Mouse (Mus musculus): Measurements from ENCODE around the gene Khsrp.
"Not testable (repeated sequence)": the region's sequence is repeated elsewhere in the genome, so short reads cannot be mapped to it uniquely, and the experiment has no call there.

Gene Khsrp

DNA sequence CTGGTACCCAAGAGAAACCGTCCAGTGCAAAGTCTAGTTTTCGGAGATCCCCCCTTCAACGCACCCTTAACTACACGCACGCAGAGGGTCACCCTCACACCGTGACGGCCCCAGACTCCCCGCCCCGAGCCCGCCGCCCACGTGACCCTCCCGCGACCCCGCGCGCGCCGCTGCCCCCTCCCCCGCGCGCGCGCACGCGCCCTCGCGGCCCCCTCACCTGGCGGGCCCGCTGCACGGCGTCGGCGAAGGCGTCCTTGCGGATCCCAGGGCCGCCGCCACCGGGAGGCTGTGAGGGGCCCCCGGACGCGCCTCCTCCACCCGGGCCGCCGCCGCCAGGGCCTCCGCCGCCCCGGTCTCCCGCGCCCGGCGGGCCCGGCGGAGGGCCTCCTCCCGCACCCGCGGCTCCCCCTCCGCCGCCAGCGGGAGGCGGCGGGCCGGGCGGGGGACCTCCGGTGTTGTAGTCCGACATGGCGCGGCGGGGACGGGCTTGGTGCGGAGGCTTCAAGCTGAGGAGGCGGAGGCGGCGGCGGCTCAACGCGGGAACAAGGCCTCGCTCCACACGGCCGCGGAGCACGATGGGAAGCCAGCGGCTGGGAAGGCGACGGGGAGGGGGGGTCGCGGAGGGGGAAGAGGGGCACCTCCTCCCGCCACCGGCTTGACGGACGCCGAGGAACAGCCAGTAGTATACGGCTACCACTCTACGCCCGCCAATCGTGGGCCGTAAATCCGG, at the start of gene Khsrp:
TSS of gene Khsrp (minus strand) at position 592 of the 730 bp plus-strand sequence.
- DNase-seq: peak in 1 of 2 experiments; percentile 72

DNA sequence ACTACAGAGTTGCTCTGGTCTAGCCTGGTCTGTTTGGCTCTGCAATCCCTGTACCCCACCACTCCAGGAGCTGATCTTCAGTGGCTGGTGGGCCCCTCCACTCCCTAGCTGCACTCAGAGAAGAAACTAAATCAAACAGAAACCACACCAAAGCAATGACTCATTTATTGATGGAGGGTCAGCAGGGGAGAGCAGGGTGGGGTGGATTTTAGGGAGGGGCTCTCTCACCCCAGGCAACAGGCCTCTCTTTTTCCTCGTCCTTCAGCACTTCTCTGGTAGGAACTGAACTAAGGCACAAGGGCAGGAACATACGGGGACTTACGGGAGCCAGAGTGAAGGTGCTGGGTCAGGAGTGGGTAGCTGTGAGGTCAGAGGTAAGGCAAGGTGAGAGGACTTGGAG, 48.6 kb upstream of the Khsrp start:
- DNase-seq: no peak

DNA sequence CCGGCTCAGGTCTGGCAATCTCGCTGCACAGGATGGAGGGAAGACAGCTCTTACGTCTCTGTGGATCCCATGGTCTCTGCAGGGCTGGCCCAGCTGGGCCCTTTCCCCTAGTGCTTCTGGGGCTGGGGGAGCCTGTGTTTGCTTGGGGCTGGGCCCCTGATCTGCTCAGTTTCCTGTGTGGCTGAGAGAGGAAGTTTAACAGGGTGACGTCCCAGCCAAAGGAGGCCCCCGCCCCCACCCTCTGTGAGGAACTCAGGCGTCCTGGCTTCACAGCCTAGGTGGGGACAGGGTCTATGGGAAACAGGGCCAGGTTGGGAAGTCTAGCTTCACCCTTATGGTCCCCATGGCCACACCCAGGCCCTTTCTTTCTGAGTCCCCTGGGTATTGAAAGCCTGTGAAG, 47.0 kb upstream of the Khsrp start, which contains the start of gene Dennd1c:
TSS of gene Dennd1c (minus strand) at position 179 of the 400 bp plus-strand sequence.
- peak in 1 of 2 experiments; percentile 30 for DNase-seq

DNA sequence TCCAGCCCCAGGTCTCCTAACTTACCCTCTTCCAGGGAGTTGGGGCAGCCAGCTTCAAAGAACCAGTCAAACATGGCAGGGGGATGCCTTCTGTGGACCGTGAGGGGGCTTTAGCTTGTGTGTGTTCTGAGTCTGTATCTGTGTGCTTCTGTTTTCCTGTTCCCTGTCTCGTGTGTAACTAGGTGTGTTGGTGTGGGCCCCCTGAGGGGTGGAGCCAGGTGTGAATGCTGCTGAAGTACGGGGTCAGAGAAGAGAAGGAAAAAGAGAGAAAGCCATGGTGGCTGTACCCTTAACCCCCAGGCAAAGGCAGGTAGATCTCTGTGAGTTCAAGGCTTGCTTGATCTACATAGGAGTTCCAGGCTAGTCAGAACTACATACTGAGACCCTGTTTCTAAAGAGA, 45.6 kb upstream of the Khsrp start:
- DNase-seq: no peak

DNA sequence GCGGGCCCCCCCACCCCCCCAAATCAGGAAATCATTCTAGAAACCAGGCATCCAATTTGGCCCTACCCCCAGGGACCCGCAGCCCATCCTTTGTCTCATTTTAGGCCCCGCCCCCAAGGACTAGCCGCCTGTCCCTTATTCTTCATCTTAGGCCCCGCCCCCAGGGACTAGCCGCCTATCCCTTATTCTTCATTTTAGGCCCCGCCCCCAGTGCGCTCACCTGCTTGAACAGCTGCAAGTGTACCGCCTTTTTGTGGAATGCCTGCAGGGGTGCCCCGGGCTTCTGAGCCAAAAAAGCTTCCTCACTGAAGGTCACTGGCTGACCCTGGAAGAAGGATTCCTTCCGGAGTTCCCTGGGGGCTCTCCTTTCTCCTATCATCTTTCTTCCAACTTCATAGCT, 39.4 kb upstream of the Khsrp start:
- DNase-seq: no peak

DNA sequence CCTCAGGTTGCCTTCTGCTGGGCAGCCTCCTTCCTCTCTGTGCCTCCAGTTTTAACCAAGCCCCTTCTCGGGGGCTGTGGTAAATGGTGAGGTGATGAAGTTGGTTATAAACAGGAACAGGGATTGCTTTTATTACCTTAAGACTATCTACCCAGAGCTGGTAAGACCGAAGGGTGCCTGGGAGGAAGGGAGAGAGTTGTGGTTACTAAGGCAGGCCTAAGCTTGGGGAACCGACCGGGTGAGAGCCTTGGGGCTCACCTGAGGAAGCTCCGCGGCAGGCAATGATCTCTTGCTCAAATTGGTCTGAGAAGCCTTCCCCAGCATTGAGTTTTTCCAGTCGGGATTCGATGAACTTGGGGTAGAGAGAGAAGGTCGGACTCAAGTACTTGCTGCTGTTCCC, 39.0 kb upstream of the Khsrp start:
- DNase-seq: no peak

DNA sequence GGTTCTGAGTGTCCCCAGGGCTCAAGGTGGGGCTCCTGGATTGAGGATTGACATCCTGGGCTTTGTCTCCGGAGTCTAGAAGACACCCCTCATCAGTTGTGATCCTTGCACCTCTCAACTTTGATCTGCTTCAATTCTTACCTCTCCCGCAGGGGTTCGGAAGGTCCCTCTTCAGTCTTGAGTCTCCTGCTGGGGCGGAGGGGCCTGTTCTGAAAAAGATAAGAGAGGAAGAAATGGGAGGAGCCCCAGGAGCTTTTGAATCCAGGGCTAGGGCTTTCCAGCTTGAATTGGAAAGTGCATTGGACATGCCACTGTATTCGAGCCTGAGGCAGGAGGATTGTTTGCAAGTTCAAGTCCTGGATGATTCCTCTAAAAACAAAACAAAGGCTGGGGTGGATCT, 35.6 kb upstream of the Khsrp start:
- no peak for DNase-seq

DNA sequence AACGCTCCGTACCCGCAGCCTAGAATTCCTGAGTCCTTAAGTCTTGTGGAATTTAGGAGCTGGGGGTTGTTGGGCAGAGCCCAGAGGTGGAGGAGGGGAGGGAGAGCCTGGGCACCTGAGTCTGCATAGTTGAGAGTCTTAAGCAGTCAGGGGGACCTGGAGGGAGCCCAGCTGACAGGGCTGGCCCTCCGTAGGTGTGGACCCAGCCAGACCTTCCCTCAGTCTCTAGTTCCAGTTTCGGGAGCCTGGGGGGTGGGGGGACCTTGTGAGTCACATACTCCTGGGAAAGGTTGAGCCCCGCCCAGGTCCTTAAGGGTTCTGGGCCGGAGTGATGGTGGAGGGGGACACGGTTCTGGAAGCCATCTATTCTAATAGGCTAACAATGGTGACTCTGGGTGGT, 31.7 kb upstream of the Khsrp start:
- DNase-seq: no peak

DNA sequence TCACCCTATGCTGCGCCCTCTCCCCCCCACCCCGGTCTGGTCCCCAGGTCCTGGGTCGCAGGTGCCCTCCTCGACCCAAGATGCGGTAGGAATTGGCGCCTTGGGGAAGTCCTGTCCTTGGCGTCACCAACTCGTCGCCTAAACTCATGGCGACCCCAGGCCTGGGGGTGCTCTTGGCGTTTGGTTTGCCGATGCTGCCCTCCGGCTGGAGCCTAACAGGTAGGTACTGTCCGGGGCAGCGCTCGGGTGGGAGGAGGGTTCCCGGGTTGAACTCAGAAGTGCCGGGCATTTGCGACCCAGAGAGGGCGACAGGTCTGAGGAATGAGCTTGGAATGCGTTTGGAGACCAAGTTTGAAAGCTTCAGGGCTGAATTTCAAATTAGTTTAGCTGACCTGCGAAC, 31.2 kb upstream of the Khsrp start:
- no peak for DNase-seq

DNA sequence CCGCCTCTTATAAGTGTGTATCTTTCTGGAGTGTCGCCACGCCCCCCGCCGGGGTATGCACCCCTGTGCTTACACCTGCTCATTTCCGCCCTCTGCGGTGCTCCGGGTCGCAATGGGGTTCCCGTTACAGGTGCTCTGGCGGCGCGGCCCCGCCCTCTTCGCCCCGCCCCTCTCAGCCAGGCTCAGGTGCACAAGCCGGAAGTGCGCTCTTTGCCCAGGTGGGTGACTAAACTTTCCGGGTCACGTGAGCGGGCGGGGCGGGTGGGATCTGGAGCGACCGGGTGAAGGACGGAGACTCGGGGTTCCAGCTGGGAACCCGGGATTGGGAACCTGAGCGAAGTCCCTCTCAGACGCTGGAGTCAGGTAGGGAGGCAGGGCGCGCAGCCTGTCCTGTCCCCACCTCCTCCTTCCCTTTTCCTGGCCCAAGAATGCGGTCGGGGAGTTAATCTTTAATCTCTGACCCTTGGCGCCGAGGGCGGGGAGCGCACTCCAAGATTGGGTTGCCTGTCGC, 30.7 kb upstream of the Khsrp start:
- peak; percentile 50 to 68 for DNase-seq

DNA sequence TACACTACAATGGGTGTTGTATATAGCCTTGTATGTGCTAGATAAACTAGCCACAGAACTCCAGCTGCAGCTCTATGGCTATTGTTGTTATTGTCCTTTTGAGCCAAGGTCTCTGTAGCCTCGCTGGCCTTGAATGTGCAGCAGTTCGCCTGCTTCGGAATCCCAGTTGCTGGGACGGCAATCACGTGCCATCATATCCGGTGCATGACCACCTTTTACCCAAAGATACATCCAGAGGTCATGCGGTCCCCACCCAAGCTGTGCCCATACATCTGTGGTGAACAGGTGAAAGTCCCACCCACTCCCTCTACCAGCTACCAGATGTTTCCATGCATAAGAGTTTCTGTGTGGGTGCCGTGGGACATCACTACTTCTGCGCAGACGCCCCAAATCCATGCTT, 29.7 kb upstream of the Khsrp start:
- peak in 1 of 2 experiments; percentile 29 for DNase-seq

DNA sequence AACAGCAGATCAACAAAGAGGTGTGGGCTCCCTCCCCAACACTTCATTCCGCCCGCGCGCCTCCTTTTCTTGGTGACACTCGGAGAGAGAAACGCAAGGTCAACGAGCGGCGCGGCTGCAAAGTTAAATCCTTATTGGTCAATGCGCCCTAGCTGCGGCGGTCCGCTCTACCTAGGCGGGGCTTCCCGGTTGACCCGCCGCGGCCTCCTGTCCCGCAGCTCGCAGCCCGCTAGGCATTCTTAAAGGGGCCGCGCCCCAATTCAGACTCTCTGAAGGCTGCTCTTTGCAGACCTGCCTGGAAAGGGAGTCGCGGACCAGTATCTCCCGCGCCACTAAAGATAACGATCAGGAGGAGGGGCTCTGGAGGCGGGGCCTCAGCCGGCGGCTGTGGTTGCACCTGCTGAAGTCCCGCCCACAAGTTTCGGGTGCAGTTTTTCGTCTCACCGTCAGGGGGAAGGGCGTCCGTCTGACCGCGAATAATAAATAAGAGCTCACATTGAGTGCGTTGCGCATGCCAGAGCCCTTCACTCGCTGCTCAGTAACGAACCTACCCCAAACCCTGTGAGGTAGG, 29.0 kb upstream of the Khsrp start:
- peak; percentile 98 for DNase-seq

DNA sequence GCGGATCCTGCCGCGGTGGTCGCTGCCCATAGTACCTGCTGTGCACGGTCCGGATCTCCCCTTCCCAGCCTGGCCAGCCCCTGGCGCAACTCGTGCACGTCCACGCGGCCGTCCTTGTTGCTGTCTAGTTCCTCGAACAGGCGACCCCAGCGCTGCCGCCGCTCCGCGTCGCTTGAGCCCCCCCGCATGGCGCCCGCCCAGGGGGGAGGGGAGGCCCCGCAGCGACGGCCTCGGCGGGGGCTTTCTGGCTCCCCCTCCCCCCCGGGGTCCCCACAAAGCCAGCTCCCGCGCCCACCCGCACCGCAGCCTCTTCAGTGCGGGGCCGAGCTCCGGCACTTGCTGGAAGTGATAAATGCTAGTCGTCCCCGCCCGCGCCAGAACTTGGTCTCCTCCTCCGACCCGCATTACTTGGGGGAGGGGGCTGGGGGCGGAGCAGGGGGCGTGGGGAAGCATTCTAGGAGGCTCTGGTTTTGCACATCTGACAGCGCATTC, 28.2 kb upstream of the Khsrp start, which contains the start of gene Slc25a23:
TSS of gene Slc25a23 (minus strand) at position 378 of the 492 bp plus-strand sequence.
- peak; percentile 80 to 86 for DNase-seq

DNA sequence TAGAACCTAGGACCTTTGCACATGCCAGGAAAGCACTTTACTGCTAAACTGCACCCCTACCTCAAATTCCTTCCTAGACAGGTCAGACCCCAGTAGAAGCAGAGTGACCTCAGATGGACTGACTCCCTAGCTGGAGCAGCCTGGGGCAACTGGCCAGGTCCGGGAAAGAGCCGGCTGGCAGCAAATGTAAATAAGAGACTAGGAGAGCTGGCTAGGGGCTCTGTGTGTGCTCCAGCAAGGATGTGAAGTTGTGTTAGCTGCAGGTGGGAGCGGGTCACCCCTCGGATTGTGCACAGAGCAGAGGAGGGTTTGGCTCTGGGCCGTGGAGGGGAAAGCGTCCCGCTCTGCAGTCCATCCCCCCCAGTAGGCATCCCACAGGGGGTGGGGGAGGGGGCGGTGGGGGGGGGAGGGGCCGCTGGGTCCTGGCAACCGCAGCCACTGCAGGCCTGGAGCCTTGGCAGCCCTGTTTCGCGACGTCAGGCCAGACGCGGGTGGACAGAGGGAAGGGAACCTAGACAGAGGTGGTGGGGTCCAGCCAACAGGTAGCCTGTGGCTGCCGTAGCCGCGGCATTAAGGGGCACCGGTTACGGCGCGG, 27.7 kb upstream of the Khsrp start, which contains the start of gene Crb3:
TSS of gene Crb3 (plus strand) at position 215 of the 595 bp plus-strand sequence.
- peak; percentile 66 to 74 for DNase-seq

DNA sequence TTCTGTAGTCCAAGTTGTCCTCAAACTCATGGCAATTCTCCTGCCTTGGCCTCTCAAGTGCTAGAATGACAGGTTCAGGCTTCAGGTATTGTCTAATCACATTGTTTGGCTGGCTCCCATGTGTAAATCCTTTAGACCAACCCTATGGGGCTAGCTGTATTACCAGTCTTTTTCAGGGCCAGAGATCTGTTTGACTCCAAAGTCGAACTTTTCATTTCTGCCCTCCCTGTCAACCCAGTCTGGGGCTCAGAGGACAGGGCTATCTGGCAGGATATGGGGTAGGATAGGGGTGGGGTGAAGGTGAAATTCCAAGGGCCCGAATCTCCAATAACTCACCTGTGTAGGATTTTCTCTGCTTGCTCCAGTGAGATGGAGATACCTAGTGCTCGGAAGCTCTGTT, 24.9 kb upstream of the Khsrp start:
- DNase-seq: no peak

DNA sequence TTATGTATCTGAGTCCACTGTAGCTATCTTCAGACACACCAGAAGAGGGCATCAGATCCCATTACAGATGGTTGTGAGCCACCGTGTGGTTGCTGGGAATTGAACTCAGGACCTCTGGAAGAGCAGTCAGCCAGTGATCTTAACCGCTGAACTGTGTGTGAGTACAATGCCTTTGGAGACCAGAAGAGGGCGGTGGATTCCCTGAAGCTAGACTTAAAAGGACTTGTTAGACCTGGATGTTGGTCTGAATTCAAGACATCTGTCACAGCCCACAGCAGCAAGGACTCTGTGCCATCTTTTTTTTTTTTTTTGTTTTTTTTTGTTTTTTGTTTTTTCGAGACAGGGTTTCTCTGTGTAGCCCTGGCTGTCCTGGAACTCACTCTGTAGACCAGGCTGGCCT, 20.4 kb upstream of the Khsrp start:
- not testable (repeated sequence) for DNase-seq

DNA sequence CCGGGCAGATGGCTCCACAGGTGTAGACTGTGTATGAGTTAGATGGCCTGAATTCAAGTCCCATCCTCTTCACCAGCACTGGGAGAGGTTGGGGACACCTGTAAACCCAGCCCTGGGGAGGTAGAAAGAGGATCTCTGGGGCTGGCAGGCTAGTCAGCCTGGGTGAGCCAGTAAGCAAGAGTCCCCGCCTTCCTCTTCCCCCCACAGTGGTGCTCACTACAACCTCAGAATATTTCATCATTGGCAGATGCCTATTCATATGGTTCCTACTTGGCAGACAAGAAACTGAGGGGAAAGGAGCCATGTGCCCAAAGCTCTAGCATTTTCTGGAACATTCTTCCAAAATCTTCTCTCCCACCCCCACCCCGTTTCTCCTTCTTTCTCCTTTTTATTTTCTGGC, 17.5 kb upstream of the Khsrp start:
- no peak for DNase-seq

DNA sequence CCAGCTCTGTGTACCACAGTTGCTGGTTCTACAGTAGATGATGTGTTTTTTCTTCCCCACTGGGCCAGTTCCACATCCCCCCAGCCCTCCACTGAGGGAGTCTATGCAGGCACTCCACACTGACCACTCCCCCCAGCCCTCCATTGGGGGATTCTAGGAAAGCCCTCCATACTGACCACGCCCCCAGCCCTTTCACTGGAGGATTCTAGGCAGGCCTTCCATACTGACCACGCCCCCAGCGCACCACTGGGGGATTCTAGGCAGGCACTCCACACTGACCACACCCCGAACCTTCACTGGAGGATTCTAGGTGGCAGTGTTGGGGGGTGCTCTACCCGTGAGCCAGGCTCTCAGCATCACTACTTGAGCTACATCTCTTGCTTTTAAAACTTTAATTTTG, 16.1 kb upstream of the Khsrp start:
- peak in 1 of 2 experiments; percentile 27 for DNase-seq

DNA sequence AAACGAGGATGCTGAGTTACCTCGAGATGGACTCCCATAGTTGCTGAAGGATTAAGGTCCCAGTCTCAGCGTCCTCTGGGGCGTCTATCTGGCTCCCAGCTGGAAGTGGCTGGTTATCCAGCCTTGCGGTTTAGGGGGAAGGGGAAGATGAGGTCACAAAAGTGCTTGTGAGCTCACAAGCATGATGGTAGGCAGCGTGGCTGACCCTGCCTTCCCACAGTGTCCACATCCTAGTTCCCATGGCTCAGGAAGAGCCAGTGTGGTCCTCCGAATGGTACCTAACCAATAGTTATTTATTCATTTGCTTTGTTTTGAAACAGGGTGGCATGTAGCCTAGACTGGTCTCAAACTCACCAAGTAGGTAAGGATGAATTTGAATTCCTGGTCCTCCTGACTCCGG, 10.2 kb upstream of the Khsrp start, which contains the start of gene Slc25a41:
TSS of gene Slc25a41 (minus strand) at position 101 of the 400 bp plus-strand sequence.
- no peak for DNase-seq

DNA sequence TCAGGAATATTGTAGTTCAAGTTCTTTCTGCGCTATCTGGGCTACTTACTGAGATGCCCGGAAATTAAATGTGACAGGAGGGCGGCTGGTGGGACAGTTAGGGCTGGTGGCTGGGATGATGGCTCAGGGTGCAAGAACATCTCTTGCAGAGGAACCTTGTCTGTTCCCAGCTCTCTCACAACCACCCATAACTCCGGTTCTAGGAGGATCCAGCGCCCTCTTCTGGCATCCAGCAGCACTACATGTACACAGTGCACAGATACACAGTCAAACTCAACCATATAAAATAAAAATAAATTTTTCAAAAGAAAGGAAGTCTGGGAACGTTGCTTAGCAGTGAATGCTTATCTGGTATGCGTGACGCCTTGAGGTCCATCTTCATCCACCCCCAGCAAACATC, 7.7 kb upstream of the Khsrp start:
- DNase-seq: no peak

DNA sequence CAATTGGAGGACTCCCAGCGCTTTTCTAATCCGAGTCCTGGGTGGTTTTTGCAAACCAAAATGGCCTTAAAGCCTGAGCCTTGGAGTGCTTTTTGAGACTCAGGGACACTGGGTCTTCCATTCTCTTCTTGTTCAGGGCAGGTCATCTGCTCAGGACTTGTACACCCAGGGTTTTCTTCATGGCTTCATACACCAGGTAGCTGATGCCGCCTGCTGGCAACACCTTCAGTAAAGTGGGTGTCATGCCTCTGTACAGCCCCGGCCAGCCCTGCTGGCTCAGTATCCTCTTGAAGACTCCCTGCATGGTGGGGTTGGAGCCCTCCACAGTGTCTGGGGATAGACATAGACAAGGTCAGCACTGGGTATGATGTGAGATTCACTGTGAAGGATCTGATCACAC, 1.5 kb upstream of the Khsrp start:
- no peak for DNase-seq

DNA sequence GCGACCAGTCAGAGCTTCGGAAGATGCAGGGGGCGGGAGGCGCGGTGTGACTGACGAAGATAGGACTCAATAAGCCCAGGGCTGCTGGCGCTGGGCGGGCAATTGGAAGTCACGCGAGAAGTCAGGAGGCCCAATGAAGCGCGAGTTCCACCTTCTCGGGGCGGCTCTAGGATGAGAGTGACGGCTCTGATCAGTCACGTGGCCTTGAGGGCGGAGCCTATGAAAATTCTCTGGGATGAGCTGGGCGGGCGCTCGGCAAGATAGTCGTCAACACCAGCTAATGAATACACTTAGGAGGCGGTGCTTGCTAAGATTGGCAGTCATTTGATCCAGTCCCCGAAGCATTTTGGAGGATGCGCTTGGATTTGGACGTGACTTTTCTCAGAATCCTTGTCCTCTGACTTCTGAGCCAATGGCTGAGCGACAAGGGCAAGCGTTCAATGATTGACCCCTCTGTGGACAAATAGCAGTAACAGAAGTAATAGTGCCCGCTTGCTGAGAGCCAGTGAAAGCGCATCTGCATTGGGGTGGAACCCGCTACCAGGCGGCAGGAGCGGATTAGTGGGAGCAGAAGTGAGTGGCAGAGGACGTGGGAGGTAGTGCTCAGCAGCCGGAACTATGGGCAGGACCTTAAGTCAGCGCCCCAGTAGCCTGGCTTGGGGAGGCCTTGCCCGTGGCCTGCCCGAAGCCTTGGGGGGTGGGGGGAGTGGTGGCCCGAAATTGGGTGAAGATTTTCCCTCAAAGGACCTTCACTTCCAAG, 519 bp upstream of the Khsrp start:
- peak; percentile 98 to 99 for DNase-seq

DNA sequence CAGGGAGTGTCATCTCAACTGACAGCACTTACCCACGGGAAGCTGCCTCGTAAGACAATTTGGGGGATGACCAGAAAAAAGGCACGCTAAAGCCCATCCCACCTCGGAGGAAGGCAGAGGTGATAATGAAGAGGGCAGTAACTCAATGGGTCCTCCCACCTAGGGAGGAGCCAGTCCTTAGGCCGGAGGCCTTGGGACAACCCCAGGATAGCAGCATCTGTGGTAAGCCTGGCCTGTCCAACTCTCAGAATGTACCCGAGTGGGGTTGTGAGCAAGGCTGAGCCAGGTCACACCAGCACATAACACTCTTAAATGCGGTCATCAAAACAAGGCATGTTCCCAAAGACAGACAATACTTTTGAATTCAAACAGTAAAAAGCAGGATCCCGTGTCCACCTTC, 1.6 kb downstream of the Khsrp start:
- DNase-seq: no peak
